Mouse (Mus musculus): Measurements from ENCODE around the gene Rab13. TPM values are rescaled to one million over a fixed set of nuclear protein-coding genes. Genes with fewer than 3 reads are reported as not detected.

Gene Rab13
- 18.7 and 21.4 TPM in 2 replicates for polyA plus RNA-seq (2012; rRNA removed)

DNA sequence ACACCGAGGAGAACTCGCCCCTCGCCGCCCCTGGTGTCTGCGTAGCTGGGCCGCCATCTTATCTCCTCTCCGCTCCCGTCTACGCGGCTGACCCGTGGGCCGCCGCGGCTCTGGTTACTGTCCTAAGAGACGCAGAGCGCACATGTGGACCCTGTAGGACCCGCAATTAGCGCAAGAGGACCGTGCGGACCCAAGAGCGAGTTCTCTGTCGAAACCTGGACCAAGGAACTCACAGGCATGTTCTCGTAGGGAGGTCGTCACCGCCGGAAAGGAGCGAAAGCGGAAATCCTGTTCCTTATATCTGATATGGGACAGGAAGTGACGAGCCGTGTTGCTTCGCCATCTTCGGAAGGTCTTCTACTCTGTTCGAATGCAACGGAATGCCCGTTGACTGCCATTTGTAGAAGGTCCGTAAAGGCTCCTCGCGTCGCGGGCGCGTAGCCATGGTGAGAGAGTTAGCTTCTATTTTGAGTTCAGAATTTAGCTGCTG is at the start of gene Rab13, which contains the start of gene Rps27:
TSS of gene Rab13 (plus strand) at position 319 of the 490 bp plus-strand sequence.
TSS of gene Rps27 (minus strand) at position 275 of the 490 bp plus-strand sequence.
- peak; percentile 89 for DNase-seq (ENCODE audit: low spot score)

DNA sequence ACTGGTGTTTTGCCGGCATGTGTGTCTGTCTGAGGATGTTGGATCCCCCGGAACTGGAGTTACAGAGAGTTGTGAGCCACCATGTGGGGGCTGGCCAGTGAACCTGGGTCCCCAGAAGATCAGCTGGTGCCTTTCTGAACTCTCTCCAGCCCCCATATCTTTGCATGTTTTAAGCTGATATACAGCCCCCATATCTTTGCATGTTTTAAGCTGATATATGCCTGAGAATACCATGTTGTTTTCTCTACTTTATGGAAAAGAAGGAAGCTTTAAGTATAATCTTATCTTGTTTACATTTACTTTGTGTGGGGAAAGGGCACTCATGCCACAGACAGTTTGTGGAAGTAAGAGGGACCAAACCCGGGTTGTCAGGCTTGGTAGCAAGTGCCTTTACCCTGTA is 33.9 kb upstream of the Rab13 start:
- no peak for DNase-seq (ENCODE audit: low spot score)

GRCm38 (mm10) chr3:90183581-90183980 is 29.9 kb upstream of the Rab13 start:
- no peak for DNase-seq (ENCODE audit: low spot score)

GRCm38 (mm10) chr3:90190859-90191510 is 22.5 kb upstream of the Rab13 start:
- DNase-seq (ENCODE audit: low spot score): no peak

GRCm38 (mm10) chr3:90194759-90195158 is 18.7 kb upstream of the Rab13 start:
- DNase-seq (ENCODE audit: low spot score): no peak

DNA sequence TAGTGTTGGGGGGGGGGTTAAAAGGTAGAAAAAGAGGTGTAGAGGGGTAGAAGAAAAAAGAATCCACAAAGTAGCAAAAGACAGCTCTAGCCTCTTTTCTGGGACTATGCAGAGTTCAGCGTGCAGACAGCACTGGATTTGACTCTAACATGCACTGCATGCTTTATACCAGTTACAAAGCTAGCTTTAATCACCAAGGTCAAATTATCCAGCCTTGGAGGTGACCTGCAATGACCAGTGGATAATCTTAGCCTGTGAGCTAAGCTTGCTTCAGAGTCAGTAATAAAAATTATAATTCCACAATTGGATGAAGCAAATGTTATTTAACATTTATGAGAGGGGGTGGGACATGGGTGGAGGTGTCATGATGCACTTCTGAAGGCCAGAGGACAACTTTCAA is 17.9 kb upstream of the Rab13 start:
- DNase-seq (ENCODE audit: low spot score): no peak

DNA sequence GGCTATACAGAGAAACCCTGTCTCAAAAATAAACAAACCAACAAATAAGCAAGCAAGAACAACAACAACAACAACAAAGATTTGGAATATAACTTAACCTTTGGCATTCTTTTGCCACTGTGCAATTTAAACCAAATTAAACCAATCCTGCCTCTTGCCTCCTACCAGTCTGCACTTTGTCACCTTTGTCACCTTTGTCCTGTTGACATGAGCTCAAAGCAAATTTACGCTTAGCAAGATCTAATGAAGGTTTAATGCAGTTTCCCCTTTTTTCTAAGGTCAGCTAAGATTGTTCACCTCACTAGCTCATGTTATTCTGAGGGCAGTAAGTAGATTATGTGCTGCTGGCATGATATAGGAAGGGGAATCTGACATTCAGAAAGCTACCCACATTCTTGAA is 15.9 kb upstream of the Rab13 start:
- DNase-seq (ENCODE audit: low spot score): no peak

DNA sequence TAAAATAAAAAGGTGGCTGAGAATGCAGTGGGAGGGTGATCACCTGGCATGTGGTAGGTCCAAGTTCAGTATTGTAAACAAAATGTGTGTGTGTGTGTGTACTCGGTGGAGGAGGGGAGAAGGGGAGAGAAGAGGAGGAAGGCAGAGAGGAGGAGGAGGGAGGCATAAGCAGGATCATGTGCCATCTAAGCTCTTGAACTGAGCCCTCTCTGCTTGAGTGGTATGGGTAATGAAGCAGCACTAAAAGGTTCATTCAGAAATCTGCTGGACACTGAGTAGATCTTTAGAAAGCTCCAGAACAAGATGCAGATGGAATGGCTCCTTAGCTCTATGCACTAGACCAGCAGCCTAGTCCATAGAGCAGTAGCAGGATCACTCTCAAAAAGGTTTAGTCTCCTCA is 10.6 kb upstream of the Rab13 start:
- DNase-seq (ENCODE audit: low spot score): no peak

DNA sequence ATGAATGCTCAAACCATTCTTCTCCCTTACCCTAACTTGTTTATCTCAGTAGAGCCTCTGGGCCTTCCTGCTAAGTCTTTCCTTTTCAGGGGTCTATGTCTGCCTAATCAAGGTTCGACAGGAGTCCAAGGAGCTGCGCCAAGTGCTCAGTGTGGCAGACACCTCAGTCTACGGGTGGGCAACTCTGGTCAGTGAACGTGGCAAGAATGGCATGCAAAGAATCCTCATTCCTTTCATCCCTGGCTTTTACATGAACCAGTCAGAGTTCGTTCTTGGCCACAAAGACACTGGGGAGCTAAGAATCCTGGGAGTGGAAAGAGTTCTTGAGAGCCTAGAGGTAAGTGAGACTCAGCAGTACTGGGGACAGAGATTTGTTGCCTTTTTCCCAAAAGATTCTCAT is 9.9 kb upstream of the Rab13 start:
- no peak for DNase-seq (ENCODE audit: low spot score)

DNA sequence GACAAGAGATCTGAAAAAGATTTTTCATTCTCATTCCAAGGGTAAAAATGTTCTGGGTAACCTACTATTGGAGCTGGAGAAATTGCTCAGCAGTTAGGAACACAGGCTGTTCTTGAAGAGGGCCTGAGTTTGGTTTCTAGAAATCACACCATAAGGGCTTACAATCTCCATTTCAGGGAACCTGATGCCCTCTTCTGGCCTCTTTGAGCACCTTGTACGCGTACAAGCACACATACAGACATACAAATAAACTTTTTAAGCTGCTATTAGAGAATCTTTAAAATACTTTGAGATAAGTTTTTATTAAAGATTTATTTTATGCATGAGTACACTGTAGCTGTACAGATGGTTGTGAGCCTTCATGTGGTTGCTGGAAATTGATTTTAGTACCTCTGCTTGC is 8.9 kb upstream of the Rab13 start:
- DNase-seq (ENCODE audit: low spot score): no peak

GRCm38 (mm10) chr3:90208662-90209061 is 4.8 kb upstream of the Rab13 start:
- DNase-seq (ENCODE audit: low spot score): no peak

DNA sequence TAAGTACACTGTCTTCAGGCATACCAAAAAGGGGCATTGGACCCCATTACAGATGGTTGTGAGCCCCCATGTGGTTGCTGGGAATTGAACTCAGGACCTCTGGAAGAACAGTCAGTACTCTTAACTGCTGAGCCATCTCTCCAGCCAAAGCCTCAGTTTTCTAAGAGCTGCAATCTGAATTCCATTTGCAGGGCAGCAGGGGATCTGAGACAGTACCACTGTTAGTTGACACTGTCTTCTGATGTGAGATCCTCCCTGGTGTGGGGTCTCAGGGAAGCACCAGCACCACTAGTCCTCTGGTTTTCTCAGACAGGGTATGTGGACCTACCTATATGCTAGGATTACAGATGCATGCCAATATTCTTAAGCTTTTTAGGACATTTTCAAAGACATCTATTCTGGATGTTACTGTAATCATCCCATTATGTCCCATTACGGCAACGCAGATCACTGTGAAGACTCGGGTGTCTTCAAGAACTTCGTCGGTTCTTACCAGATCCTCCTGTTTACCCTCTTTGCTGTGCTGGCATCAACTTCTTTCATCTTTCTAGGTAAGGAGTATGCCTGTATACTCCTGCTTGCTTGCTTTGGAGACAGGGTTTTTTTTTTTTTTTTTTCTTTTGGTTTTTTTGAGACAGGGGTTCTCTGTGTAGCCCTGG is 3.5 kb upstream of the Rab13 start:
- DNase-seq (ENCODE audit: low spot score): no peak

- no peak for DNase-seq (ENCODE audit: low spot score)
Measured at GRCm38 (mm10) chr3:90211475-90212398, 1.8 kb upstream of the Rab13 start.

- DNase-seq (ENCODE audit: low spot score): no peak
Measured at GRCm38 (mm10) chr3:90212723-90213122, 772 bp upstream of the Rab13 start.

DNA sequence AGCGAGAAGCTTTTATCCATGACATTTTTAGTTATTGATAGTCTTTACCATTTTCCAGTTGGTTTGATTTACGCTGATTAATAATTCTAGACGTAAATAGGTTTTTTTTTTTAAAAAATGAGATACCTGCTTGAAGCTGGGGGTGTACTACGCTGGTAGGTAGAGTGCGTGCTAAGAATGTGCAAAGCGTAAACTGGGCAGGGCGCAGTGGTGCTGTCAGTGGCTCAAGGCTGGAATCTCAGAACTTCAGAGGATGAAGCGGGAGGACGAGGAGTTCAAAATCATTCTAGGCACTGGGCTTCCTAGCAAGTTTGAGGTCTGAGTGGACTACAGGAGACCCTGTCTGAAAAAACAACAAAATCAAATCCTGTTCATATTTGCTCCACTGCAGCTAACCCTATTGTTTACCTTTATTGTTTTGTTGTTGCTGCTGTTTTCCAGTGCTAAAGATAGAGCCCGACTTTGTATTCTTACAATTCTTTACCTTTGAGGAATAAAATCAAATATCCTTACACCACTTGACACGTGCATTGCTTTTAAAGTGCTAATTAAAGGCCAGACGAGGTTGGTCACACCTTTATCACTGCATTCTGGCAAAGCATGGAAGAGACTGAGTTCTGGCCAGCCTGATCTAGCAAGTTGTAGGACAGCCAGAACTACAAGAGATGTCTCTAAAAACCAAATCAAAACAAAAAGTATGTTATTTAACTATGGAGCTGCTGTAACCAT is 625 bp downstream of the Rab13 start:
- DNase-seq (ENCODE audit: low spot score): no peak

DNA sequence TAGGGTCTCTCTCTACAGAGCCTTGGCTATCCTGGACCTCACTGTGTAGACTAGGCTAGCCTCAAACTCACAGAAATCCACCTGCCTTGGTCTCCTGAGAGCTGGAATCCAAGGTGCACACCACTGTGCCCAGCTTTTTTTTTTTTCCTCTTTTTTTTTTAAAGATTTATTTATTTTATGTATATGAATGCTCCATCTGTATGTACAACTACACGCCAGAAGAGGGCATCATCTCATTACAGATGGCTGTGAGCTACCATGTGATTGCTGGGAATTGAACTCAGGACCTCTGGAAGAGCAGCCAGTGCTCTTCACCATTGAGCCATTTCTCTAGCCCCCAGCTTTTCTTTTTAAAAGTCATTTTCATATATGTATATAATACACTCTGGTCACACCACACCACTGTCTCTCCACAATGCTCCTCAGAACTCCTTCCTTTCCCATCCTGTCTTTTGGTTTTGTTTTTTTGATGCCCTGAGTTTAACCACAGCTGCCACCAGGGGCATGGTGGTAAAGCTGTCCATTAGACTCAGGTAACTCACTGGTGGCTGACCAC is 2.4 kb downstream of the Rab13 start:
- DNase-seq (ENCODE audit: low spot score): no peak

DNA sequence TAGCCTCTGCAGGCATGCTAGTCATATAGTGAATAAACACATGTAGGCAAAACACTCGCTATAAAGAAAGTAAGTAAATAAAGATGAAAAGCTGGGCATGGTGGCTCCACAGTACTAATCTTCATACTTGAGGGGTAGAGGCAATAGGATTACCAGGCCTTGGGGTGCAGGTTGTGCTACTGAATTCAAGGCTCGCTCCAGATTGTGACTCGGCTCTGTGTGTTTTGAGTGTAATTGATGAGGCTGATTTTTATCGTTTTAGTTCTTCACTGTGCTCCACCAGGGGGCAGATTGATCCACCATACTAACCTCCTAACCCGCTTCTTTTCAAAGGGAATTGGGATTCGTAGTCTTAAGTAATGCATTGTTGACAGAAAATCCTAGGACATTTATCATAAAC is 6.6 kb downstream of the Rab13 start:
- DNase-seq (ENCODE audit: low spot score): no peak

GRCm38 (mm10) chr3:90220531-90220951 is 7.0 kb downstream of the Rab13 start:
- peak; percentile 65 for DNase-seq (ENCODE audit: low spot score)

- DNase-seq (ENCODE audit: low spot score): no peak
Measured at GRCm38 (mm10) chr3:90221123-90221522, 7.6 kb downstream of the Rab13 start.

GRCm38 (mm10) chr3:90222455-90222854 is 9.0 kb downstream of the Rab13 start:
- DNase-seq (ENCODE audit: low spot score): no peak

- DNase-seq (ENCODE audit: low spot score): no peak
Measured at GRCm38 (mm10) chr3:90222941-90223340, 9.4 kb downstream of the Rab13 start.
